Mouse (Mus musculus) kidney, adult 2 months (tissue): ENCODE measurements at regions not wholly inside any gene's neighbourhood (a gene's known extent, or its start where the extent isn't known, plus 50 kb on each side); places are given as distances from the start of the nearest gene placed in this dataset.

Experiments used
- CTCF ChIP-seq: fragments of 200-500 bp; conservative IDR thresholded peaks from 2 replicates; pipeline ENCODE4 v1.5.1; 2011; ENCODE audit warnings: low read depth, mild to moderate bottlenecking, control low read depth, low read length, moderate library complexity, mixed read lengths; ENCODE audit not compliant: insufficient read depth, insufficient read length
- POLR2A ChIP-seq: fragments of 200-500 bp; IDR thresholded peaks from one replicate; pipeline ENCODE4 v1.6.1; 2011; ENCODE audit warnings: low read depth, low read length, control low read depth

DNA sequence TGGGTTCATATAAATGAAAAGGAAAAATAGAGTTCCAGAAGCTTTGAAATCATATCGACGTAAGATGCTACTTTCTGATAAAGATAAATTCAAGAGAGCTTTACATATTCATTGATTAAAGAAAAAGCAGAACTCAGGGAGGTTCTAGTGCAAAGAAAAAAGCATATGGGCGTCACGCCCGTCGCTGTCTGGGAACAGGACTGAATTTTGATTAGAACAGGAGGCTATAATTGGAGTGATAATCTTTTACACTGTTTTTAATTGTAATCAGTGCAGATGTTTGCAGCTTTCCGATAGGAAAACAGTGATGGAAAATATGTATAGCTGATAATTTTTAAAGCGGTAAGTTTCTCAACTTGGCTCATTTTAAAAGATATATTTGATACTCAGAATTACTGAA, 428.2 kb upstream of the Ccnh start:
- TF ChIP-seq CTCF (no peak), POLR2A (no peak)
